ENCODE assay signal across 10 mouse cellular contexts in genomic region chr2:33592931-33593555, GRCm38 (mm10). TPM values are rescaled to one million over a fixed set of nuclear protein-coding genes. Genes with fewer than 3 reads are reported as not detected.
A peak's percentile ranks its signal among the peaks of the same experiment; 100 is the strongest.
DNase-seq lines count a peak whose midpoint lies in the region; ATAC-seq lines count a peak whose summit lies in the region.
"Had no signal": no experiment of that assay in that cellular context is flagged by ENCODE, and none has a peak within 500 bp of the region (broad histone marks: within the 10 kb centered on the region; RNA-seq: fewer than 3 reads in every experiment).

No protein-coding gene starts in this region.

- 6% methylated on average over 12 of the region's 12 CpGs for WGBS in embryonic facial prominence, embryonic 12.5 days
- 16% methylated on average over 12 of the region's 12 CpGs for WGBS in heart, embryonic 16.5 days
- WGBS in limb, embryonic 13.5 days, result 9% methylated on average over 12 of the region's 12 CpGs

- H3K27ac ChIP-seq in embryonic facial prominence, embryonic 12.5 days, result peak overlapping the region; percentile 27; the same call in 1 of the 2 replicates
- H3K27ac ChIP-seq in heart, embryonic 16.5 days (ENCODE audit: low read length), result peak overlapping the region; percentile 49
- peak overlapping the region; percentile 69 for H3K27ac ChIP-seq in limb, embryonic 13.5 days
- H3K27ac ChIP-seq: liver, embryonic 15.5 days had no signal

- no peak overlapping the region for H3K4me2 ChIP-seq in embryonic facial prominence, embryonic 12.5 days (replicated peaks)
- H3K4me2 ChIP-seq in heart, embryonic 16.5 days (ENCODE audit: low read depth, low read length), result peak overlapping the region; percentile 14; the same call in 1 of the 2 replicates
- peak overlapping the region; percentile 5 for H3K4me2 ChIP-seq in limb, embryonic 13.5 days (replicated peaks)
- H3K4me2 ChIP-seq: liver, embryonic 15.5 days had no signal

- ATAC-seq in embryonic facial prominence, embryonic 12.5 days (ENCODE audit: insufficient number of reproducible peaks, insufficient read depth, low FRiP score, low TSS enrichment), result no peak
- peak; percentile 79 for ATAC-seq in heart, embryonic 16.5 days (replicated peaks; ENCODE audit: extremely low read depth, insufficient read depth, low FRiP score)
- peak; percentile 55 for ATAC-seq in limb, embryonic 13.5 days (ENCODE audit: low FRiP score, low read depth)
- ATAC-seq in monocyte, adult 5-6 weeks (replicated peaks; ENCODE audit: insufficient number of reproducible peaks, low FRiP score, low TSS enrichment, poor library complexity, severe bottlenecking), result no peak

- H3K36me3 ChIP-seq in embryonic facial prominence, embryonic 12.5 days, result no peaks in the 10 kb centered on the region
- no peaks in the 10 kb centered on the region for H3K36me3 ChIP-seq in heart, embryonic 16.5 days (ENCODE audit: control insufficient read depth, insufficient read depth)
- 0 out of 2 replicates have a peak, but pooled peaks cover 3% of the 10 kb centered on the region for H3K36me3 ChIP-seq in limb, embryonic 13.5 days
- H3K36me3 ChIP-seq: liver, embryonic 15.5 days had no signal

- no peak overlapping the region for H3K4me3 ChIP-seq in embryonic facial prominence, embryonic 12.5 days
- no peak overlapping the region for H3K4me3 ChIP-seq in heart, embryonic 16.5 days (ENCODE audit: low read length)
- no peak overlapping the region for H3K4me3 ChIP-seq in limb, embryonic 13.5 days
- H3K4me3 ChIP-seq: liver, embryonic 15.5 days had no signal

- H3K9me3 ChIP-seq in embryonic facial prominence, embryonic 12.5 days, result no peaks in the 10 kb centered on the region
- H3K9me3 ChIP-seq in heart, embryonic 16.5 days (replicated peaks; ENCODE audit: control insufficient read depth, low read length), result no peaks in the 10 kb centered on the region
- H3K9me3 ChIP-seq in limb, embryonic 13.5 days, result no peaks in the 10 kb centered on the region
- H3K9me3 ChIP-seq: liver, embryonic 15.5 days had no signal

- H3K4me1 ChIP-seq in embryonic facial prominence, embryonic 12.5 days, result peaks cover 34% of the 10 kb centered on the region
- peaks cover 19% of the 10 kb centered on the region for H3K4me1 ChIP-seq in heart, embryonic 16.5 days (ENCODE audit: control insufficient read depth, insufficient read depth, low read length)
- peaks cover 60% of the 10 kb centered on the region for H3K4me1 ChIP-seq in limb, embryonic 13.5 days
- H3K4me1 ChIP-seq: liver, embryonic 15.5 days had no signal

- no peak overlapping the region; the same call in 1 of the 2 replicates for H3K9ac ChIP-seq in embryonic facial prominence, embryonic 12.5 days
- no peak overlapping the region for H3K9ac ChIP-seq in heart, embryonic 16.5 days (ENCODE audit: low read length)
- H3K9ac ChIP-seq in limb, embryonic 13.5 days, result no peak overlapping the region
- H3K9ac ChIP-seq: liver, embryonic 15.5 days had no signal

- H3K27me3 ChIP-seq in embryonic facial prominence, embryonic 12.5 days, result peaks cover 12% of the 10 kb centered on the region; the same call in 1 of the 2 replicates
- no peaks in the 10 kb centered on the region; the same call in none of the 2 replicates for H3K27me3 ChIP-seq in heart, embryonic 16.5 days (ENCODE audit: control insufficient read depth, insufficient read depth, low read length)
- H3K27me3 ChIP-seq in limb, embryonic 13.5 days, result no peaks in the 10 kb centered on the region

- DNase-seq in A20 (ENCODE audit: low read depth, low spot score), result peak; percentile 34
- no peak for DNase-seq in spleen, postnatal 10 days (ENCODE audit: low spot score in 2 of 2)
- no peak for DNase-seq in urinary bladder, postnatal 25 days (ENCODE audit: low spot score)
- DNase-seq in c-Kit-positive CD71-positive TER-119-positive erythroid progenitor cells, embryonic 14.5 days (ENCODE audit: low spot score), result no peak

RNA-seq across cellular contexts. Expression of gene Lmx1b, which starts 47.3 kb away (rescaled TPM):
- 0.74 and 1.0 TPM in 2 replicates for polyA plus RNA-seq in embryonic facial prominence, embryonic 12.5 days (2016; fragmentation: Nextera tagmentation; extraction: Ambion mirVana)
- not detected in 2 replicates for polyA plus RNA-seq in heart, embryonic 16.5 days (2015; fragmentation: Nextera tagmentation; extraction: Ambion mirVana)
- 7.3 and 7.7 TPM in 2 replicates for polyA plus RNA-seq in limb, embryonic 13.5 days (2015; fragmentation: Nextera tagmentation; extraction: Ambion mirVana)
- not detected in 3 replicates for total RNA-seq in monocyte, adult 5-6 weeks (2017)
- total RNA-seq: MEL had no signal
- polyA plus RNA-seq: liver, embryonic 15.5 days had no signal

Comparison
In these comparisons a context has a peak if more than half of its experiments do, and no peak if none do; other contexts are left out.
1. ATAC-seq: peak in heart, embryonic 16.5 days (single experiment) and limb, embryonic 13.5 days (single experiment); none in embryonic facial prominence, embryonic 12.5 days (single experiment) and monocyte, adult 5-6 weeks (single experiment).
2. Peak in every context shown above with its lines, with median percentiles within 50 percentile points of each other: H3K27ac ChIP-seq.